In the genomic region with DNA sequence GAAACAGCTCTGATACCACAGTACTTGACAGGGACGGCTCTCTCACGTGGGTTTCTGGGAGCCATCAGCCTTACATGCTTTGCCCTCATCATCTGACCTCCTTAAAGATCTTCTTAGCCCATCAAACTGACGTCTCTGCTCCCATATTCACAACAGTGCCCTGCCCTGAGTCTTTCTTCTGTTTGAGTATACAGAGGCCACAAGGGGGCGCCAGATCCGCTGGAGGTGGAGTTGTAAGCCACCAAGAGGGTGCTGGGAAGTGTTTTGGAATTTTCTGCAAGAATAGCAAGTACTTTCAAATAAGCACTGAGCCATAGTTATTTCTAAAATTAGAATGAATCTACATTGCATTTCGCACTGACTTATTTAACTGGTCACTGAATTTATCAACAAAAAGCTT, we compare ENCODE assay signal across 8 mouse cellular contexts. TPM values are rescaled to one million over a fixed set of nuclear protein-coding genes. Genes with fewer than 3 reads are reported as not detected.
A peak's percentile ranks its signal among the peaks of the same experiment; 100 is the strongest.
DNase-seq lines count a peak whose midpoint lies in the region; ATAC-seq and TF ChIP-seq lines count a peak whose summit lies in the region.

No protein-coding gene starts in this region.

- no peak overlapping the region for H3K4me3 ChIP-seq in layer of hippocampus, adult 2 months
- no peak overlapping the region for H3K4me3 ChIP-seq in bone marrow macrophage, adult 2 months (ENCODE audit: insufficient read depth, low read length)

- TF ChIP-seq POLR2A in bone marrow macrophage, adult 2 months (IDR thresholded peaks at IDR 0.05; ENCODE audit: borderline replicate concordance, low read depth, low read length) = no peak

- ATAC-seq in CD4-positive, CD25-positive, alpha-beta regulatory T cell, adult 4 months = no peak

- no peaks in the 10 kb centered on the region for H3K4me1 ChIP-seq in bone marrow macrophage, adult 2 months (ENCODE audit: control insufficient read depth, insufficient read depth, low read length)

- H3K27ac ChIP-seq in layer of hippocampus, adult 2 months = no peak overlapping the region
- H3K27ac ChIP-seq in bone marrow macrophage, adult 2 months (ENCODE audit: insufficient read depth, low read depth, low read length) = no peak overlapping the region

- DNase-seq in CD4-positive, CD25-positive, alpha-beta regulatory T cell, adult 2 months (ENCODE audit: low read depth, low spot score) = peak; percentile 79
- DNase-seq in layer of hippocampus, adult 2 months (ENCODE audit: low spot score in 2 of 2) = peak in 1 of 2 experiments; percentile 17
- DNase-seq in layer of hippocampus, adult 8-10 months (ENCODE audit: low spot score in 2 of 2) = no peak
- peak; percentile 80 for DNase-seq in induced T-regulatory cell, adult 2 months (ENCODE audit: low read depth)
- peak; percentile 50 for DNase-seq in retina, postnatal 1 day
- DNase-seq in ovary, adult 18-20 months (ENCODE audit: low spot score) = no peak

- peak; percentile 72 for TF ChIP-seq CTCF in layer of hippocampus, adult 2 months (conservative IDR thresholded peaks at IDR 0.05)
- TF ChIP-seq CTCF in bone marrow macrophage, adult 2 months (IDR thresholded peaks at IDR 0.05; ENCODE audit: low read depth, low read length) = peak; percentile 51; the same call in 1 of the 2 replicates

RNA-seq across cellular contexts. Expression of gene Pdss2, which starts 9.4 kb away (rescaled TPM):
- polyA plus RNA-seq in CD4-positive, CD25-positive, alpha-beta regulatory T cell, adult 4 months (2017; shearing (Covaris generic)) = 10 to 100 TPM in 1 of 2 experiments, 1 to 10 TPM in 1; 8.9 to 18.1 TPM
- total RNA-seq in layer of hippocampus, adult 2 months (2021) = 10 to 100 TPM; 17.6 to 17.8 TPM
- 10 to 100 TPM; 17.4 to 21.2 (median 18.2) TPM for total RNA-seq in layer of hippocampus, adult 8-10 months (2022)
- 5.9 and 6.1 TPM in 2 replicates for polyA plus RNA-seq in bone marrow macrophage, adult 2 months (2012; ENCODE audit: insufficient read depth, insufficient read length, missing spikeins)

RNA-seq across cellular contexts. Expression of gene 9030612E09Rik, which starts 37.4 kb away (rescaled TPM):
- polyA plus RNA-seq in CD4-positive, CD25-positive, alpha-beta regulatory T cell, adult 4 months (2017; shearing (Covaris generic)) = not detected
- total RNA-seq in layer of hippocampus, adult 2 months (2021) = 1 to 10 TPM; 1.8 to 2.1 TPM
- total RNA-seq in layer of hippocampus, adult 8-10 months (2022) = 1 to 10 TPM; 1.5 to 2.0 (median 1.7) TPM
- polyA plus RNA-seq in bone marrow macrophage, adult 2 months (2012; ENCODE audit: insufficient read depth, insufficient read length, missing spikeins) = not detected in 2 replicates

RNA-seq across cellular contexts. Expression of gene Sobp, which starts 37.5 kb away (rescaled TPM):
- not detected for polyA plus RNA-seq in CD4-positive, CD25-positive, alpha-beta regulatory T cell, adult 4 months (2017; shearing (Covaris generic))
- 10 to 100 TPM; 83.3 to 83.8 TPM for total RNA-seq in layer of hippocampus, adult 2 months (2021)
- 10 to 100 TPM; 70.2 to 79.5 (median 72.3) TPM for total RNA-seq in layer of hippocampus, adult 8-10 months (2022)
- not detected in 2 replicates for polyA plus RNA-seq in bone marrow macrophage, adult 2 months (2012; ENCODE audit: insufficient read depth, insufficient read length, missing spikeins)

Comparison
In these comparisons a context has a peak if more than half of its experiments do, and no peak if none do; other contexts are left out.
1. DNase-seq: peak in CD4-positive, CD25-positive, alpha-beta regulatory T cell, adult 2 months (single experiment), induced T-regulatory cell, adult 2 months (single experiment) and retina, postnatal 1 day (single experiment); none in layer of hippocampus, adult 8-10 months (0 of 2) and ovary, adult 18-20 months (single experiment).